Mouse (Mus musculus) erythroblast, adult 5-6 weeks (primary cell): ENCODE results near the gene Prame. TPM values are rescaled to one million over a fixed set of nuclear protein-coding genes. Genes with fewer than 3 reads are reported as not detected.
"Not testable (repeated sequence)": the region's sequence is repeated elsewhere in the genome, so short reads cannot be mapped to it uniquely, and the experiment has no call there.

Experiments
- ATAC-seq: replicated peaks from 2 replicates; pipeline ENCODE4 v1.8.0; 2016; ENCODE audit warnings: moderate number of reproducible peaks, mild to moderate bottlenecking, moderate TSS enrichment, inconsistent platforms; ENCODE audit not compliant: poor library complexity, low FRiP score, severe bottlenecking
- total RNA-seq, 2 experiments: library from RNA; stranded (forward) in 1 of 2; stranded (reverse) in 1 of 2; fragments of 150-400 nt in 1 of 2; fragments of 200-764, 138-1000 nt in 1 of 2; gene quantifications; 2 replicates each; pipeline versions ENCODE4 v1.2.3 to v1.2.4; 2015 to 2017; ENCODE audit warnings: low replicate concordance in 2 of 2

Prame gene
- total RNA-seq (2015; ENCODE audit: low replicate concordance) (not detected in 2 replicates), total RNA-seq (2017; ENCODE audit: low replicate concordance) (not detected in 2 replicates)

DNA sequence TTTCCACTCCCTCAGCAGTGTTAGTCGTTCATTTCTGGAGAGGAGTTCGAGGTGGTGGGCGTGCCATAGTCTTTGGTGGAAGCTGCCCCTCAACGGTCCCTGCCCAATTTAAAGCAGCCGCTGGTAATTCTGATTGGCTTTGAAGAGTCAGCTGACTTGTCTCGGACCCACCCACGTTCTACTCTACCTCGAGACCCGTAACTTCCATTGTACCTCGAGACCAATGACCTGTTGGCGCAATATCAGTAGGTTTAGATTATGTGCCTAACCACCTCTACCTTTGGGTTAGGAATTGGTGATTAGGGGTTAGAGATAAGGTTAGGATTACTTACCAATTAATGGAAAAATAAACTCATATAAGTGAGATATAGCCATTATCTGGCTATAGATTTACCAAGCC lies at the start of gene Prame:
Gene Prame, minus strand, starts transcription at position 101 of the 400 bp plus-strand sequence.
- ATAC-seq: no peak

DNA sequence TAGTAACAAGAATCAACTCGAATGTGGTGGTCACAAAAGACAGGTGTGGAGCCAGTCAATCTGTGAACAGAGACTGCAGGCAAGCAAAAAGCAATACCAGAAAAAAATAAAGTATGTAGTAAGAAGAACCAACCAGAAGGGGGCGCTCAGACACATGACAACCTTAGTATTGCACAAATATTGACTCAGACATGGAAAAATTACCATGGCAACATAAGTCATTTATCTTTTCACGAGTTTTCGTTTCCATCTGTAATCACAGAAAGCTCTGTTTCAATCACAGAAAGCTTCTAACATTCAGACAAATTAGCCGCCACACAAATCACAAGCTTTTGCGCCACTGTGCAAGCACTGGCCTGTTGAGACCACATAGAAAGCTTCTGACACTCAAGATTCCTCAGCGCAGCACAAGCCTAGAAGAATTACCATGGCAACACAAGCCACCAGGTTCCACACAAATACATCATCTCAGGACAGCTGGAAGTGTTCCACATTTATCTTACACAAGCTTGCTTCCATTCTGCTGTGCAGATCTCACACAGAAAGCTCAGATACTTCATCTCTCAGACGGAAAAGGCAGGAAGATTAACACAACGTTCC lies 24.8 kb upstream of the Prame start:
- no peak for ATAC-seq

DNA sequence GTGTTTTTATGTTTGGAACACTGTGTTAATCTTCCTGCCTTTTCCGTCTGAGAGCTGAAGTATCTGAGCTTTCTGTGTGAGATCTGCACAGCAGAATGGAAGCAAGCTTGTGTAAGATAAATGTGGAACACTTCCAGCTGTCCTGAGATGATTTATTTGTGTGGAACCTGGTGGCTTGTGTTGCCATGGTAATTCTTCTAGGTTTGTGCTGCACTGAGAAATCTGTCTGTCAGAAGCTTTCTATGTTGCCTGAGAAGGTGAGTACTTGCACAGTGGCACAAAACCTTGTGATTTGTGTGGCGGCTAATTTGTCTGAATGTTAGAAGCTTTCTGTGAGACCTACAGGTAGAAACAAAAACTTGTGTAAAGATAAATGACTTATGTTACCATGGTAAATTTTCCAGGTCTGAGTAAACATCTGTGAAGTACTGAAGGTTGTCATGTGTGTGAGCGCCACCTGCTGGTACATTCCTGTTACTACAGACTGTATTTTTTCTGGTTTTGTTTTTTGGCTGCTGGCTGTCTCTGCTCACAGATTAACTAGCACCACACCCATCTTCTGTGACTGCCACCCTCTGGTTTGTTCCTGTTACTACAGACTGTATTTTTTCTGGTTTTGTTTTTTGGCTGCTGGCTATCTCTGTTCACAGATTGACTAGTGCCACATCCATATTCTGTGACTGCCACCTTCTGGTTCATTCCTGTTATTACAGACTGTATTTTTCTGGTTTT lies 26.0 kb downstream of the Prame start:
- not testable (repeated sequence) for ATAC-seq

DNA sequence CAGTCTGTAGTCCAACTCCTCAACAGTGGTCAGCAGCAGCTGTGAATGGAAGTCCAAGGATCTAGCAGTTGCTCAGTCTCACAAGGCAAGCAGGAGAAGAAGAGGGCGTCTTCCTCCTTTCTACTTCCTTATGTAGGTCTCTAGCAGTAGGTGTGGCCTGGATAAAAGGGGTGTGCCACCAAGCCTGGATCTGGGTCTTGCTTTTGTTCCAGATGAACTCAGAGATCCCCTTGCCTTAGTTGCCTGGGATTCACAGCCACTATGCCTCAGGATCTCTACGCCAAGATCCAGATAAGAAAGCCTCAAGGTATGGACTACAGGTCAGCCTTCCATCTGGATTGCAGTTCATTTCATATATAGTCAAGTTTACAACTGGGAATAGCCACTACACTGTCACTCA lies 28.8 kb downstream of the Prame start, which contains the start of gene Nxf7:
Gene Nxf7, minus strand, starts transcription at position 101 of the 400 bp plus-strand sequence.
- no peak for ATAC-seq

DNA sequence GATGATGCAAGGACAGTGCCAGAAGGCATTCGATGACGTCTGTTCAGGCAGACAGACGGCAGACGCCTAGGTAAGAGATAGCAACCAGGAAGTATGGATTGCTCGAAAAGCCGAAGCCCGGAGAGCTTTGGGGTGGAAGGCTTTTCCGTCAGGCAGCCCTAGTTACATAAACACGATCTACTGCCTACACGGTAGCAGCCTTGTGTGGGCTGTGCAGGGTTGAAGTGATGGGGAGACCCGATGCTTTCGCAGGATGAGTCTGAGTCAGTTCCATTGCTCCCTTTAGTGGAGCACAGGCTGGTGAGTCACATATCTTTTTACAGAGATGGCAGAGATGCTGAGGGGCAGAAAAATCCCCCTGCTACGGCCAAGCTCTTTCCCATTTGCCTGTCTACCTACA lies 29.4 kb downstream of the Prame start:
- no peak for ATAC-seq

DNA sequence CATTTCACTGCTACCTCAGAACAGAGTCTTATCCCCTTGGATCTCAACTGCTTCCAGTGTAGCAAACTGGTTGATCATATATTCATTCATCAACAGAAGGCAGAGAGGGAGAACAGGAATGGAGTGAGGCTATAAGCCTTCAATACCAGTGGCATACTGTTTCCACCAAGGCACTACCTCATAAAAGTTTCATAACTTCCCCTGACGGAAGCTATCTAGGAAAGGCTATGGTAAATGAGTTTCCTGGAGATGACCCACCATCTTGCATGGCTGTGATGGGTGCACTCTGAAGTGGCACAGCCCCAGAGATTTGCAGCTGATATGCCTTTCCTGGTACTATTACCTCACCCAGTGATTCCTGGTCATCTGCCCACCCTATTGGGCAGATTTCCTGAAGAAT lies 51.1 kb downstream of the Prame start:
- no peak for ATAC-seq

DNA sequence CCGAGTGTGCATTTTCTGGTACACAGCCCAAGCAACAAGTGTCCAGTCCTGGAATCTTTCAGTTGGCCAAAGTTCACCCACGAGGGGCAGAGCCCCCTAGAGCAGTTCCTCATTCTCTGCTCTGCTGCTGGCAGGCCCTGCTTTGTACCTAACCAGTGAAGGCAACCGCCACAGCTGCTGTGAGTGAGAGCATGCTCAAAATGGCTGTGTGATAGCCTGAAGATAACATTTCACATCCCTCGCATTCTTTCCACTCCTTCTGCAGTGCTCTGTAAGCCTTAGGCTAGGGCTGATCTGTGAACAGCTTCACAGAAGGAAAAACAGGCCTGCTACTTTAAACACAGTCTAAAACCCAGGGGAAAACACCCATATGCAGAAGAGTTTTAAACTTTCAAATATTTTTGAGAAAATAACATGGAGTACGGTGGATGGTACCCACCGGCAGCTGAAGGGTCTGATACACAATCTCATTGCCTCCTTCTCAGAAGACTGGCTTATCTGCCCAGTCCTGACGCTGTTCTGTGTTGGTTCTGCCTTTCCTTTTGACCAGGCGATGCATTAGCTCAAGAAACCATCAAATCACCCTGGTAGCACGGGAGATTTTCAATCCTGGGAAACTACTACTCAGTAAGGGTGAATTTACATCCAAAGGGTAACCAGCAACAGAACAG lies 52.4 kb downstream of the Prame start:
- not testable (repeated sequence) for ATAC-seq

DNA sequence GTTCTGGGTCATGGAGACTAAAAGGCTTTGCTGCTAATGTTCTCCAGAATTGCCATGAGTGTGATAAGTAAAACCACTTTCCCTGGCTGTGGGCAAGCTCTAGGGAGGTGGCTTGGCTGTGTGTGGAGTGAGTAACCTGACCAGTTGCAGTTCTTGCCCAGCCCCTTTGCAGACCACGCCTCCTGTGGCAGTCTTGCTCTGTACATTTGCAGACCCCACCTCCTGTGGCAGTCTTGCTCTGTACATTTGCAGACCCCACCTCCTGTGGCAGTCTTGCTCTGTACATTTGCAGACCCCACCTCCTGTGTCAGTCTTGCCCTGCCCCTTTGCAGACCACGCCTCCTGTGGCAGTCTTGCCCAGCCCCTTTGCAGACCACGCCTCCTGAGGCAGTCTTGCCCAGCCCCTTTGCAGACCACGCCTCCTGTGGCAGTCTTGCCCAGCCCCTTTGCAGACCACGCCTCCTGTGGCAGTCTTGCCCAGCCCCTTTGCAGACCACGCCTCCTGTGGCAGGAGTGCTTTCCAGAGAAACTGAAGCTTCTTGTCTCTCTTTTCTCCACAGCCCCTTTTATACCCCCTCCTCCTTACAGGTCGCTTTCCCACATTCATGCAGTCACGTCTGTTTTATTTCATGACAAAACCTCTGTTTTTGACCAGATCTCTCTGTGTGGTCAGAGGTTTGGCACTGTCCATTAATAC lies 53.1 kb downstream of the Prame start:
- not testable (repeated sequence) for ATAC-seq

DNA sequence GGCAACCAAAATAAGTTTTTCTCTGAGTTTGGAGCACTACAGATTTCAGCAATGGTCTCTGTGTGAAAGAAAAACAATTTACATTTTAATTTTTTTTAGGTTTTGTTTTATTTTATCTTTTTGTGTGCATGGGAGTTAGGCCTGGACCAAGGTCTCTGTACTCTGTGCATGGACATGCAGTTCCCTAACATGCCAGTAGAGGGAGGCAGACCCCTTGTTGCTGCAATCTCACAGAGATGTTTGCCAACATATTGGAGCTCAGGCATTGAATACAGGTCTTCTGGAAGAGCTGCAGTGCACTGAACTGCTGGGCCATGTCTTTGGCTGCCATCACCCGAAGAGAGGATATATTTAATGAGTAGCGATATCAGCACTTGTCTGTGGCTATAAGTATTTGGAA lies 58.0 kb downstream of the Prame start:
- peak; percentile 75 for ATAC-seq

DNA sequence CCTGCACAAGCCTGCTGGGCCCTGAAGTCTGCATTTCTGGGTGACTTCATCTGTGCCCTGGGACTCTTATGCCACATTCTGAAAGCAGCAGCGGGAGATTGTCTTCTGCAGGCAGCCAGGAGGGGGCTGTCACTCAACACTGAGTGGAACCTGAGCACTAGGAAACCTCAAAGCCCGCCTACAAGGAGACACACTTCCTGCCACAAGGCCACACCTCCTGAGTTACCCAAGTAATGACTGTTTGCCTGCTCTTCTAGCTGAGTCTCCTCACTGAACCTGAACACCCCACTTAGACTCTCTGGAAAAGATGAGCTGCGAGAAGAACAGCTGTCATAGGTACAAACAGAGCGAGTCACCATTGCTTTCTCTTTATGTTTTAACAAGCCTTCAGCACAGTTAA lies 62.6 kb downstream of the Prame start:
- ATAC-seq: not testable (repeated sequence)

Other genes with a start within 250 kb of the Prame start
- not detected in 2 replicates for gene Gm7903, start 193.9 kb downstream of the Prame start, total RNA-seq (2015; ENCODE audit: low replicate concordance)
- 0.17 TPM in 1 of 2 replicates, not detected in the other for gene Gm7903, start 193.9 kb downstream of the Prame start, total RNA-seq (2017; ENCODE audit: low replicate concordance)
- not detected in 2 replicates for gene AV320801, start 133.1 kb downstream of the Prame start, total RNA-seq (2015; ENCODE audit: low replicate concordance)
- gene AV320801, start 133.1 kb downstream of the Prame start, total RNA-seq (2017; ENCODE audit: low replicate concordance): 0.09 TPM in 1 of 2 replicates, not detected in the other
- not detected in 2 replicates for gene Nxf7, start 28.9 kb downstream of the Prame start, total RNA-seq (2015; ENCODE audit: low replicate concordance)
- gene Nxf7, start 28.9 kb downstream of the Prame start, total RNA-seq (2017; ENCODE audit: low replicate concordance): not detected in 2 replicates
- not detected in 2 replicates for gene Tcp11x2, start 66.1 kb upstream of the Prame start, total RNA-seq (2015; ENCODE audit: low replicate concordance)
- gene Tcp11x2, start 66.1 kb upstream of the Prame start, total RNA-seq (2017; ENCODE audit: low replicate concordance): not detected in 2 replicates
- gene Tmsb15a, start 97.6 kb upstream of the Prame start, total RNA-seq (2015; ENCODE audit: low replicate concordance): not detected in 2 replicates
- not detected in 2 replicates for gene Tmsb15a, start 97.6 kb upstream of the Prame start, total RNA-seq (2017; ENCODE audit: low replicate concordance)
- 5.4 and 6.5 TPM in 2 replicates for gene Armcx5, start 115.0 kb upstream of the Prame start, total RNA-seq (2015; ENCODE audit: low replicate concordance)
- 4.4 and 4.7 TPM in 2 replicates for gene Armcx5, start 115.0 kb upstream of the Prame start, total RNA-seq (2017; ENCODE audit: low replicate concordance)
- 4.6 and 14.6 TPM in 2 replicates for gene Gprasp1, start 115.0 kb upstream of the Prame start, total RNA-seq (2015; ENCODE audit: low replicate concordance)
- 9.2 and 12.9 TPM in 2 replicates for gene Gprasp1, start 115.0 kb upstream of the Prame start, total RNA-seq (2017; ENCODE audit: low replicate concordance)
- 0.38 and 3.8 TPM in 2 replicates for gene Bhlhb9, start 169.9 kb upstream of the Prame start, total RNA-seq (2015; ENCODE audit: low replicate concordance)
- gene Bhlhb9, start 169.9 kb upstream of the Prame start, total RNA-seq (2017; ENCODE audit: low replicate concordance): 1.8 and 3.4 TPM in 2 replicates
- not detected in 2 replicates for gene Gprasp2, start 211.3 kb upstream of the Prame start, total RNA-seq (2015; ENCODE audit: low replicate concordance)
- gene Gprasp2, start 211.3 kb upstream of the Prame start, total RNA-seq (2017; ENCODE audit: low replicate concordance): not detected in 2 replicates